ENCODE assay signal across 7 mouse cellular contexts in the genomic region with DNA sequence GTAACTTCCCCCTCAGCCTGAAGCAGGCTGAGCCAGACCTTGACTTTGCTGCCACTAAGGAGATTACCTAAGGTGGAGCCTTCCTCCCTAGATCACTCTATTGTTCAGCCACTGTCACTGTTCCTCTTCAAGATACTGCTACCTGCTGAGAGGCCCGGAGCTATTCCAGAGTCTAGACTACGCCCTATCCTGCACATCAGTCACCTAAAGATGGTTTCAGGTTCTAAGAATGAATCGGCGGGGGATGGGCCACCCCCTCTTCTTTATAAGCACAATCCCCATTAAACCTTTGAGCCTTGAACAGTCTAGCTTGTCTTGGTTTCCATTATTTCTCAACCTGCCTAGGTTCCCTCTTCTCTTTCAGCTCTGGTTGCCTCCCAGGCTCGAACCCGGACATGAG. TPM values are rescaled to one million over a fixed set of nuclear protein-coding genes. Genes with fewer than 3 reads are reported as not detected.
DNase-seq lines count a peak whose midpoint lies in the region; TF ChIP-seq lines count a peak whose summit lies in the region.
"Not testable (repeated sequence)": the region's sequence is repeated elsewhere in the genome, so short reads cannot be mapped to it uniquely, and the experiment has no call there.
"Had no signal": no experiment of that assay in that cellular context is flagged by ENCODE, and none has a peak within 500 bp of the region (broad histone marks: within the 10 kb centered on the region; RNA-seq: fewer than 3 reads in every experiment).

No protein-coding gene starts in this region.

- not testable (repeated sequence) for H3K27me3 ChIP-seq in ES-Bruce4 (ENCODE audit: control insufficient read depth, insufficient read depth, low read length, poor library complexity, severe bottlenecking)

- not testable (repeated sequence) for H3K4me1 ChIP-seq in ES-Bruce4 (ENCODE audit: control insufficient read depth, insufficient read depth, low read length)

- not testable (repeated sequence) for H3K9ac ChIP-seq in ES-Bruce4 (ENCODE audit: low read depth, poor library complexity, severe bottlenecking)

- 0 out of 2 replicates have a peak, but pooled peaks have one; percentile 5 for TF ChIP-seq EP300 in ES-Bruce4 (IDR thresholded peaks at IDR 0.05; ENCODE audit: insufficient read depth, low read depth, low read length)

- H3K9me3 ChIP-seq in ES-Bruce4 (replicated peaks; ENCODE audit: control insufficient read depth, insufficient read depth, low read length, poor library complexity, severe bottlenecking) = not testable (repeated sequence)

- DNase-seq in ES-CJ7 (ENCODE audit: low read depth, low spot score) (peak; percentile 72), R1 (ENCODE audit: low read depth, low spot score) (peak; percentile 80), ZHBTc4 (ENCODE audit: low read depth, low spot score) (peak; percentile 63)

- not testable (repeated sequence) for TF ChIP-seq CTCF in ES-Bruce4 (IDR thresholded peaks at IDR 0.05; ENCODE audit: low read depth, low read length)

- H3K4me3 ChIP-seq in ES-Bruce4 (ENCODE audit: low read depth, low read length) = not testable (repeated sequence)

- peak overlapping the region; percentile 79; the same call in 1 of the 2 replicates for H3K27ac ChIP-seq in ES-Bruce4 (ENCODE audit: insufficient read depth, low read length)

- TF ChIP-seq POLR2A in ES-Bruce4 (IDR thresholded peaks at IDR 0.05; ENCODE audit: insufficient read depth, low read length) = not testable (repeated sequence)

- H3K36me3 ChIP-seq in ES-Bruce4 (ENCODE audit: control insufficient read depth, insufficient read depth, low read length, poor library complexity, severe bottlenecking) = not testable (repeated sequence)

RNA-seq across cellular contexts. Expression of gene Slc4a10, which starts 45.0 kb away (rescaled TPM):
- not detected in 2 replicates for polyA plus RNA-seq in ES-Bruce4 (2011; ENCODE audit: insufficient read depth, insufficient read length, low read depth, missing spikeins)
- polyA plus RNA-seq: C2C12, G1E, Patski had no signal
